Mouse (Mus musculus): ENCODE measurements around the gene Gm15013. TPM values are rescaled to one million over a fixed set of nuclear protein-coding genes. Genes with fewer than 3 reads are reported as not detected.
"Not testable (repeated sequence)": the region's sequence is repeated elsewhere in the genome, so short reads cannot be mapped to it uniquely, and the experiment has no call there.

Gene Gm15013
- not detected for total RNA-seq (2021)

DNA sequence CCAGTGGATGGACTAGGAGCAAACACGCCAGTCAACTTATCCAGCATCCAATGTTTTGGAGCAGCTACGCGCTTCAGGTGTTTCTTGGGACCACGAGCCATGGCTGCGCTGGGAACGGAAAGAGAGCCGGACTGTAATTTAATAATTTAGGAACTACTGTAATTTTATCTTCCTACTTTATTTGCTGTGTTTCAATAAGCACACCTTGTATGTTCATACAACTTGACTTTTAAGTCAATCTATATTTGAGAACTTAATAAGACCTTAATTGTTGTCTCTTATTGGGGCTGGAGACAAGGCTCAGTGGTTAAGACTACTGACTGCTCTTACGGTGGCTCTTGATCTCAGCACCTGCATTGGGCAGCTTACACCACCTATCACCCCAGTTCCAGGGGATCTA lies at the start of gene Gm15013:
TSS of gene Gm15013 (minus strand) at position 101 of the 400 bp plus-strand sequence.
- DNase-seq, result no peak
- intact Hi-C loops (cut with DNase I), result no loop called here

DNA sequence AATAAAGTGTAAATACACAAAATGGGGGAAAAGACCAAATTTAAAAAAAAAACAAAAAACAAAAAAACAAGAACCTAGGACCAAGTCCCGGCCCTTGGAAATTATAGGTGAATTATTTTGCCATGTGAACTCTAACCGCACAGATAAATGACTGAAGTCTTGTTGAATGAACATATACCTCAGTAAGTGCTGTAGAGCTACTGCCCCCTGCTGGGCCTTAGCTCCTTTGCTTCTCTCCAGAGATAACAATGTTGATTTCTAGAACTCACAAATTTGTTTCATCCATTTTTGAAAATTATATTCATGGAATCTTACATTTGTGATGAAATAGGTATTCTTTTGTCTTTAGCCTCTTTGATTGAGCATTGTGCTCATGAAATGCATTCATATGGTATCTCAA lies 48.3 kb upstream of the Gm15013 start:
- intact Hi-C loops (cut with DNase I), result loop anchor here (5.0 kb wide), 2 partner anchors 345 to 390 kb away; no protein-coding TSS in a partner anchor
- DNase-seq, result peak in 1 of 2 experiments; percentile 10

DNA sequence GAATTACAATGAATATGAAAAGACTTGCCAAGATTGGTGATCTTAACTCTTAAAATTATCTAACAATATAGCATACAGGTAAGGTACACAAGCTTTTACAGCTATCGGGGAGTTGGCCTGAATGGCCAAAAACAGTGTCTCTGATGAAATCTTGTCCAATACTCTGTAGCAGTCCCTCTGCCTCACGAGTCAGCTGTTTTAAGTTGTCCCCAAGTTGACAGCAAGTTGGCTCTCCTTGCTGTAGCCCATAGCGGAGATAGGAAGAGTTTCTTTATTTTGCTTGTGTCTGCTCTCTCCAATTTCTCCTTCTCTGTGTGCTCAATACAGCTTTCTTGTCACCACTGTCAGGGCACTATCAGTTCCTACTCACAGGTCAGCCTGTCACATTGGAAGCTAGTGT lies 44.4 kb upstream of the Gm15013 start:
- DNase-seq; intact Hi-C loops (cut with DNase I): not testable (repeated sequence)

DNA sequence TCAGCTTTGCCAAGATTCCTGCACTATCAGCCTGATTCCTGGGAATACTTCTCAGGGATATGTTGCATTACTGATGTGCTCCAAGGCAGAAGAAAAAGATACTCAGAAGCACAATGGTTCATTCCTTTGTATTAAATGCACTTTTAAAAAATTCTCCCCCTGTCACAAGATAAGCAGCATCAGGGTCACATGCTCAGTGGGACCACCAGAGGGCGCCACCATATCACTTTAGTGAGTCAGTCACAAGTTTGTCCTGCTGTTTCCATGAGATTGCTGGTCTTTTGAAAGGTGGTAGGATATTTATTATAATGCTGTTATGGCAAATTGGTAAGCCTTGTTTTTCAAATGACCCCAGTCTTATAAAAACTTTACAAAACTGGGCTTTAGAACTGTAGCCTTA lies 37.6 kb upstream of the Gm15013 start:
- peak; percentile 18 to 37 for DNase-seq
- intact Hi-C loops (cut with DNase I), result no loop called here

DNA sequence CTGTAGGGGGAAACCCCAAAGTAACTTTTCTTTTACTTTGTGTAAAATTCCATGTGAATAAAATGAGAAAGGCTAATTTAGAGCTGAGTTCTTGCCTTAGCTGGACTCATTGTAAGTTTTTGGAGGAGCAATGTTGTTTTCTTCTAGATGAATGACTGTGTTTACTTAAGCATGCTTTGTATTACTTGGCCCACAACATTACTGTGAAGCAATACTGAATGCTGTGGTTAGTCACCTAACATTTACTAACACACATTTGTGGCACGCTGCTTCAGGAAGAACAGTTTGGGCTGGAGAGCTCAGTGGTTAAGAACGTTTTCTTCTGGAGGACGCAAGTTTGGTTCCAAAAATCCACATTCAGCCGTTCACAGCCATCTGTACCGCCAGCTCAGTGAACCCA lies 22.8 kb upstream of the Gm15013 start:
- intact Hi-C loops (cut with DNase I), result no loop called here
- no peak for DNase-seq

DNA sequence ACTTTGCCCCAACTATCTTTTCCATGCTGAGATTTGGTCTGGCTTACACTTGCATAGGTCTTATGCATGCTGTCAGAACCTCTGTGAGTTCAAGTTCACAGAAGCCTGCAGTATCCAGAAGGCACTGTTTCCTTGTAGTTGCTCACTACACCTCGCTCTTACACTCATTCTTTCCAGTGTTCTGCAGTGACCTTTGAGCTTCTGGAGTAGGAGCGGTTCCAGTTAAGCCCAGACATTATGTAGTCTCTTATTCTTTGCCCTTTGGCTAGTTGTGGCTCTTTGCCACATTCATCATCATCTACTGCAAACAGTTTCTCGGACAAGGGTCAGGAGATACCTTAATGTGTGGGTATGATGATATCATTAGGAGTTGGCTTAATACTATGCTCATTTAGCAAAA lies 16.3 kb upstream of the Gm15013 start:
- DNase-seq, result no peak
- intact Hi-C loops (cut with DNase I), result no loop called here

DNA sequence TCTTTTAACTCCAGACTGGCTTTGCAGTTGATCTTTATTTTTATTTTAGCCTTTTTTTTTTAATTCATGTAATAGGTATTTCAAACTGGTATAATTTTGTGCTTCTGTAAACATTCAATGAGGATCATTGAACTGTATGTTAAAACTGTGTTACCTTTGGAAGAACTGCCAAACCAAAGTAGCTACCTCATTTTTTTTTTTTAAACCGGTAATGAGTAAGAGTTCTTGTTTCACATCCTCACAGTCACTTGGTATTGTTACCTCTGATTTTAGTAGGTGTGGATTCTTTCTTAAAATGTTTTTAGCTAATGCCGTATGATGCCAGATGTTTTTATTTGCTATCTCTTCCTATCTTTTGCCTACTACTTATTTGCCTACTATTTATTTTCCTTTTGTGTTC lies 8.1 kb upstream of the Gm15013 start:
- intact Hi-C loops (cut with DNase I), result no loop called here

DNA sequence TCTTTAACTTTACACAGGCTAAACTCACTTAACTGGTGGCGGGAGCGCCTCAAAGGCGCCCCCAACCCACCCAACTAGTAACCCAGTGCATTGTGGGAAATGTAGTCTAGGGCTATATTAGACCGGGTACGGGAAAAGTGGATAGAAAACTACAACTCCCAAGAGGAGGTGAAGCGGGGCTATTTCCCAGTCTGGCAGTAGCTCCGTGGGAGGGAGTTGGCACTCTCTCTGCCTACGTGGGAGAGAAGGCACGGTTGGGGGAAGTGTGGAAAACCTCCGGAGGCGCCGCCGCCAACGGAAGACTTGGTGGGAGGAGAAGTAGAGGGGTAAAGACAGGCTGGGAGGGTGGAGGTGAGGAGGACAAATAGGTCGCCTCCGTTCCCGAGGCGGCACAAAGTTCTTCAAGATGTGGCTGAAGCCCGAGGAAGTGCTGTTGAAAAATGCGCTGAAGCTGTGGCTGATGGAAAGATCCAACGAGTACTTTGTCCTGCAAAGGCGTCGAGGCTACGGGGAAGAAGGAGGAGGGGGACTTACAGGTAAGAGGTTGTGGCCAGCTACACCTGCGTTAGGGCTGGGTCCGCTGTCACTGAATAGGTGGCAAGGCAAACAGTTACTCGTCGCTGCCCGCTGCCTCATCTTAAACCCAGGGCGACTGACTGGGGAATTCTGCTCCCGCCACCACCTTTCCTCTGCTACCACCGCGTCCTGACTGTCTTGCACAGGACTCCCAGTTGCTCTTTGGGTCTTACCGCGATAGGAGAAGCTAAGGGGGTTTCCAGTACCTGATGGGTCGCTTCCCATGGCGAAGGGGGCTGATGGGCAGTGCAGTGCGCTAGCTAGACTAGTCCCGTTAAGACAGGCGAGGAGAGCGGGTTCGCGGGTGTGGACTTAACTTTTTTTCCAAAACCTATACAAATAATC lies 29.2 kb downstream of the Gm15013 start, which contains the start of gene Tbc1d8b:
TSS of gene Tbc1d8b (plus strand) at position 222 of the 921 bp plus-strand sequence.
- intact Hi-C loops (cut with DNase I), result no loop called here
- DNase-seq, result peak; percentile 73 to 79

More for the DNA sequence above, 8.1 kb upstream of the Gm15013 start:
- DNase-seq, result no peak

DNA sequence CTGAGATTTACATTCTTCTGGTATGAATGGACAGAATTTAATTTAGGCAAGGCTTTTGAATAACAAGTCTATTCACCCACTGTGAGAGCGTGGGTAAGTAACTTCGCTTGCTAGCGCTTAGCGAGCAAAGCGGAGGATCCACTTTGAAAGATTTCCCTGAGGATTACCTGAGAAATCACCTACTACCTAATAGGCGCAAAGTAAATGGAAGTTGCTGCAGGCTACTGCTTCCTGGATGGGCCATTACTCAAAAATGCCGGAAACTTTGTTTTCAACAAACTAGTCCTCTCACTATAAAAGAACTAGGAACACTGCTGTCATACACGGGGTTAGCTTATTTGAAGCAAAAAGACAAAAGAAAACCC lies 29.9 kb downstream of the Gm15013 start:
- no peak for DNase-seq
- intact Hi-C loops (cut with DNase I), result no loop called here

DNA sequence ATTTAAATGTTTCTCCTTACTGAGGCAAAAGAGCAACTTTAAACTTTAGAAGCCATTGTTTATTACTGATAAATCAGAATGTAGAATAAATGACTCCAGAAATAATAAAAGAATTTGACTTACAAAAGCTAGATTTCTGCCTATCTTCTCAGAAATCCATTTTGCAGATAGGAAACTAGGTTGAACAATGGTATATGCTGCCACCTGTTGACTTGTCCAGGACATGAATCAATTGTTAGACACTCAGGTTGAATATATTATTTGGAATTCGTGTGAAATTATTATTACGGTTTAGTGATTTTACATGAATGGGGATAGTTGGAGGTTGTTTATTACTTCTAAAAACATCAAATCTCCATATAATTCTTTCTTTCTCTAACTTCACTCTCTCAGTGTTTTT lies 48.5 kb downstream of the Gm15013 start:
- DNase-seq, result no peak
- intact Hi-C loops (cut with DNase I), result loop anchor here (5.0 kb wide), 1 partner anchor 294 kb away; no protein-coding TSS in a partner anchor

Other genes with a start within 250 kb of the Gm15013 start
- under 1 TPM; 0.08 to 0.60 TPM for gene D330045A20Rik, start 234.1 kb downstream of the Gm15013 start, total RNA-seq (2021)
- gene Rnf128, start 151.2 kb downstream of the Gm15013 start, total RNA-seq (2021), result 10 to 100 TPM; 70.5 to 70.8 TPM
- 1 to 10 TPM; 5.1 to 6.3 TPM for gene Tbc1d8b, start 29.5 kb downstream of the Gm15013 start, total RNA-seq (2021)
- not detected for gene Ripply1, start 67.9 kb upstream of the Gm15013 start, total RNA-seq (2021)
- gene Cldn2, start 86.3 kb upstream of the Gm15013 start, total RNA-seq (2021), result not detected
- 1 to 10 TPM; 4.0 to 4.7 TPM for gene Morc4, start 157.2 kb upstream of the Gm15013 start, total RNA-seq (2021)